Mouse (Mus musculus): ENCODE measurements around the gene Dpp6. TPM values are rescaled to one million over a fixed set of nuclear protein-coding genes. Genes with fewer than 3 reads are reported as not detected.

Dpp6 gene
- polyA plus RNA-seq, 1 experiment from 2014 or later, result 2.4 TPM

GRCm38 (mm10) chr5:27191242-27191969 lies 374.4 kb downstream of the Dpp6 start:
- 71% methylated on average over 5 of the region's 5 CpGs for WGBS

GRCm38 (mm10) chr5:27194157-27194556 lies 377.2 kb downstream of the Dpp6 start:
- no peaks in the 10 kb centered on the region for H3K27me3 ChIP-seq (ENCODE audit: control insufficient read depth, insufficient read depth, low read length)
- 81% methylated on average over 3 of the region's 3 CpGs for WGBS
- H3K27ac ChIP-seq (ENCODE audit: low read length), result no peak overlapping the region
- no peaks in the 10 kb centered on the region for H3K4me1 ChIP-seq (ENCODE audit: control insufficient read depth, insufficient read depth, low read length)
- no peak overlapping the region for H3K9ac ChIP-seq (ENCODE audit: low read length)
- no peaks in the 10 kb centered on the region for H3K36me3 ChIP-seq (ENCODE audit: control insufficient read depth, insufficient read depth, low read length)
- no peak overlapping the region for H3K4me2 ChIP-seq (ENCODE audit: low read depth, low read length)
- H3K9me3 ChIP-seq (replicated peaks; ENCODE audit: control insufficient read depth, low read length), result no peaks in the 10 kb centered on the region
- no peak for ATAC-seq (ENCODE audit: insufficient read depth, low FRiP score)
- no peak overlapping the region for H3K4me3 ChIP-seq (replicated peaks; ENCODE audit: low read length)

More at GRCm38 (mm10) chr5:27191242-27191969, 374.4 kb downstream of the Dpp6 start:
- Histone ChIP-seq H3K4me3 (replicated peaks; ENCODE audit: low read length) (no peak overlapping the region), H3K27me3 (ENCODE audit: control insufficient read depth, insufficient read depth, low read length) (no peaks in the 10 kb centered on the region), H3K9me3 (replicated peaks; ENCODE audit: control insufficient read depth, low read length) (no peaks in the 10 kb centered on the region), H3K36me3 (ENCODE audit: control insufficient read depth, insufficient read depth, low read length) (no peaks in the 10 kb centered on the region), H3K9ac (ENCODE audit: low read length) (no peak overlapping the region), H3K4me1 (ENCODE audit: control insufficient read depth, insufficient read depth, low read length) (no peaks in the 10 kb centered on the region), H3K4me2 (ENCODE audit: low read depth, low read length) (no peak overlapping the region), H3K27ac (ENCODE audit: low read length) (no peak overlapping the region)
- no peak for ATAC-seq (ENCODE audit: insufficient read depth, low FRiP score)

DNA sequence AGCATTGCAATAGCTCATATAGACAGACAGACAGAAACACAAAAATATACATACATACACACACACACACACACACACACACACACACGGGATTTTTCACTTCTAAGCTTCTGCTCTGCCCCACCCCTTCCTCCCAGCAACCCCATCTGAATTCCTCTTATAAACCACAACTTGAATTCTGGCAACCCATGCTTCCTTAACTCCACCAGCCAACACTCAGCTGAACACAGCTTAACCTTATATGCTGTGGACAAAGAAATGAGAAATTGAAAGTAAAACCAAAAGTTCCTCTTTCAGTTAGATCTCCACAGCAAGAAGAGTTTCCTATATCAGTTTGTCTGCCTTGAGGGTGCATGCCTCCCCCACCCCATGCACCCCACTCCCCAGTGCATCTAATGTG lies 378.0 kb downstream of the Dpp6 start:
- H3K9me3 ChIP-seq (replicated peaks; ENCODE audit: control insufficient read depth, low read length), result no peaks in the 10 kb centered on the region
- WGBS, result 59% methylated on average over 1 of the region's 1 CpGs
- no peak for ATAC-seq (ENCODE audit: insufficient read depth, low FRiP score)

GRCm38 (mm10) chr5:27200581-27201341 lies 383.8 kb downstream of the Dpp6 start:
- Histone ChIP-seq H3K9ac (ENCODE audit: low read length) (no peak overlapping the region), H3K9me3 (replicated peaks; ENCODE audit: control insufficient read depth, low read length) (no peaks in the 10 kb centered on the region), H3K4me1 (ENCODE audit: control insufficient read depth, insufficient read depth, low read length) (no peaks in the 10 kb centered on the region), H3K27ac (ENCODE audit: low read length) (no peak overlapping the region), H3K27me3 (ENCODE audit: control insufficient read depth, insufficient read depth, low read length) (no peaks in the 10 kb centered on the region), H3K36me3 (ENCODE audit: control insufficient read depth, insufficient read depth, low read length) (no peaks in the 10 kb centered on the region), H3K4me2 (ENCODE audit: low read depth, low read length) (no peak overlapping the region), H3K4me3 (replicated peaks; ENCODE audit: low read length) (no peak overlapping the region)
- WGBS, result 46% methylated on average over 2 of the region's 2 CpGs
- no peak for ATAC-seq (ENCODE audit: insufficient read depth, low FRiP score)

More for the DNA sequence above, 378.0 kb downstream of the Dpp6 start:
- Histone ChIP-seq H3K4me1 (ENCODE audit: control insufficient read depth, insufficient read depth, low read length) (no peaks in the 10 kb centered on the region), H3K27me3 (ENCODE audit: control insufficient read depth, insufficient read depth, low read length) (no peaks in the 10 kb centered on the region), H3K4me3 (replicated peaks; ENCODE audit: low read length) (no peak overlapping the region), H3K9ac (ENCODE audit: low read length) (no peak overlapping the region), H3K27ac (ENCODE audit: low read length) (no peak overlapping the region), H3K36me3 (ENCODE audit: control insufficient read depth, insufficient read depth, low read length) (no peaks in the 10 kb centered on the region), H3K4me2 (ENCODE audit: low read depth, low read length) (no peak overlapping the region)

GRCm38 (mm10) chr5:27203131-27203530 lies 386.1 kb downstream of the Dpp6 start:
- no peaks in the 10 kb centered on the region for H3K27me3 ChIP-seq (ENCODE audit: control insufficient read depth, insufficient read depth, low read length)
- no peak for ATAC-seq (ENCODE audit: insufficient read depth, low FRiP score)
- no peak overlapping the region for H3K27ac ChIP-seq (ENCODE audit: low read length)
- no peaks in the 10 kb centered on the region for H3K9me3 ChIP-seq (replicated peaks; ENCODE audit: control insufficient read depth, low read length)
- H3K9ac ChIP-seq (ENCODE audit: low read length), result no peak overlapping the region
- H3K4me2 ChIP-seq (ENCODE audit: low read depth, low read length), result no peak overlapping the region
- no peak overlapping the region for H3K4me3 ChIP-seq (replicated peaks; ENCODE audit: low read length)
- H3K36me3 ChIP-seq (ENCODE audit: control insufficient read depth, insufficient read depth, low read length), result no peaks in the 10 kb centered on the region
- H3K4me1 ChIP-seq (ENCODE audit: control insufficient read depth, insufficient read depth, low read length), result no peaks in the 10 kb centered on the region

DNA sequence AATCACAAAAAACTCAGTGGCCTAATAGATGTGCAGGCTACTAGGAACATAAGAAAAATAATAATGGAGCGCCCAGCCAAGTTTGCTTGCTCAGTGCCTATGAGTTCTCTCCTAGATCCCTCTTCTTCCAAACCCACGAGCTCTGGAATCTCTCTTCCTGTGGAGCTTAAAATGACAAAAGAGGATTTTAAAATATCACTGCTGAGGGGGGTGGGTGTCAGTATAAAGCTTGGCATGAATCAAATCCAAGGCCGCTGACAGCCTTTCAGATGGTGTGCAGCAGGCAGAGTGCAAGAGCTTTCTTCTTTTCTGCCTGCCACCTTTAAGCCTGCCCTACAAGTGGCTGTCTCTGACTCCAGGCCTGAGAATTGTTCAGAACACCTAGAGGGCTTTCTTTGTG lies 387.7 kb downstream of the Dpp6 start:
- no peak overlapping the region for H3K4me2 ChIP-seq (ENCODE audit: low read depth, low read length)
- no peak for ATAC-seq (ENCODE audit: insufficient read depth, low FRiP score)
- no peak overlapping the region for H3K9ac ChIP-seq (ENCODE audit: low read length)
- no peaks in the 10 kb centered on the region for H3K4me1 ChIP-seq (ENCODE audit: control insufficient read depth, insufficient read depth, low read length)
- H3K4me3 ChIP-seq (replicated peaks; ENCODE audit: low read length), result no peak overlapping the region
- H3K36me3 ChIP-seq (ENCODE audit: control insufficient read depth, insufficient read depth, low read length), result no peaks in the 10 kb centered on the region
- WGBS, result 66% methylated on average over 3 of the region's 3 CpGs
- no peak overlapping the region for H3K27ac ChIP-seq (ENCODE audit: low read length)
- H3K27me3 ChIP-seq (ENCODE audit: control insufficient read depth, insufficient read depth, low read length), result no peaks in the 10 kb centered on the region
- H3K9me3 ChIP-seq (replicated peaks; ENCODE audit: control insufficient read depth, low read length), result no peaks in the 10 kb centered on the region

- no peaks in the 10 kb centered on the region for H3K4me1 ChIP-seq (ENCODE audit: control insufficient read depth, insufficient read depth, low read length)
- no peak overlapping the region for H3K4me2 ChIP-seq (ENCODE audit: low read depth, low read length)
- H3K27me3 ChIP-seq (ENCODE audit: control insufficient read depth, insufficient read depth, low read length), result no peaks in the 10 kb centered on the region
- H3K27ac ChIP-seq (ENCODE audit: low read length), result no peak overlapping the region
- H3K4me3 ChIP-seq (replicated peaks; ENCODE audit: low read length), result no peak overlapping the region
- no peak overlapping the region for H3K9ac ChIP-seq (ENCODE audit: low read length)
- no peaks in the 10 kb centered on the region for H3K36me3 ChIP-seq (ENCODE audit: control insufficient read depth, insufficient read depth, low read length)
- 76% methylated on average over 2 of the region's 2 CpGs for WGBS
- ATAC-seq (ENCODE audit: insufficient read depth, low FRiP score), result no peak
- H3K9me3 ChIP-seq (replicated peaks; ENCODE audit: control insufficient read depth, low read length), result no peaks in the 10 kb centered on the region
Measured at GRCm38 (mm10) chr5:27205754-27206153, 388.8 kb downstream of the Dpp6 start.

DNA sequence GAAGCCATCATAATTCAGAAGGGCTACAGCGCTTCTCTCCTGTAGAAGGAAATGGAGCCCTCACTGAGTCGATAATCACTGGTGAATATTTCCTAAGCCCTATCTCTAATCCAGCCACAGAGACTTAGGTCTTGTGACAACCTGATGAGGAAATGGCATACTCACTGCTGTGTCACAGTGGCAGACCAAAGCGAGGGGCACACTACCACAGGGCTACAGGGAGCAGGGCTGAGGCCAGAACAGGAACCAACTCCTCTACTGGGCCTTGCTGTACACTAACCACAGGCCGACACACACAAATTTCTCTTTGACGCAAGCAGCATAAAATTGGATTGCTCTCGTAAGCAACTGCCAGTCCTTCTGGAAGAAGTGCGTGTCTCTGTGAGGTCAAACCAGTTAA lies 389.2 kb downstream of the Dpp6 start:
- Histone ChIP-seq H3K36me3 (ENCODE audit: control insufficient read depth, insufficient read depth, low read length) (no peaks in the 10 kb centered on the region), H3K27me3 (ENCODE audit: control insufficient read depth, insufficient read depth, low read length) (no peaks in the 10 kb centered on the region), H3K27ac (ENCODE audit: low read length) (no peak overlapping the region), H3K4me1 (ENCODE audit: control insufficient read depth, insufficient read depth, low read length) (no peaks in the 10 kb centered on the region), H3K9ac (ENCODE audit: low read length) (no peak overlapping the region), H3K4me3 (replicated peaks; ENCODE audit: low read length) (no peak overlapping the region), H3K9me3 (replicated peaks; ENCODE audit: control insufficient read depth, low read length) (no peaks in the 10 kb centered on the region), H3K4me2 (ENCODE audit: low read depth, low read length) (no peak overlapping the region)
- no peak for ATAC-seq (ENCODE audit: insufficient read depth, low FRiP score)
- WGBS, result 79% methylated on average over 7 of the region's 7 CpGs

DNA sequence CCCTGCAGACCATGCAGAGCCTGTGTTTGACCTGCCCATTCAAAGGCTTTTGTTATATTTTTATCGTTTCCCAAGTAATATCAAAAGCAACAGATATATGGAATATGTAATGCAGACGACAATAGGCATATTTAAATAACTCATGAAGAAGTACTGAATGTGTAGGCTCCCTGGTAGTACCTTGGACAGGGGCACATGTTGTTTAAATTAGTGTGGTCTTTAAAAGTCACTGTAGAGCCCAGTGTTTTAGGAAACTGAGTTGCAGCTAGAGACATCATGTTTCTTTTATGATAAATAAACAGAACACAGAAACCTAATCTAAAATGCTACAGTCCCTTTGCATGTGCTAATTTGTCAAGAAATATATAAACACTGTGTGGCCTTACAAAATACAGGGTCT lies 403.1 kb downstream of the Dpp6 start:
- Histone ChIP-seq H3K27me3 (ENCODE audit: control insufficient read depth, insufficient read depth, low read length) (no peaks in the 10 kb centered on the region), H3K4me2 (ENCODE audit: low read depth, low read length) (no peak overlapping the region), H3K9me3 (replicated peaks; ENCODE audit: control insufficient read depth, low read length) (no peaks in the 10 kb centered on the region), H3K9ac (ENCODE audit: low read length) (no peak overlapping the region), H3K4me1 (ENCODE audit: control insufficient read depth, insufficient read depth, low read length) (no peaks in the 10 kb centered on the region), H3K4me3 (replicated peaks; ENCODE audit: low read length) (no peak overlapping the region), H3K27ac (ENCODE audit: low read length) (no peak overlapping the region), H3K36me3 (ENCODE audit: control insufficient read depth, insufficient read depth, low read length) (no peaks in the 10 kb centered on the region)
- ATAC-seq (ENCODE audit: insufficient read depth, low FRiP score), result no peak
- WGBS, result 71% methylated on average over 2 of the region's 2 CpGs
